Mouse (Mus musculus) cerebellum, adult 2 months (tissue): Measurements from ENCODE around the gene Ctdnep1. TPM values are rescaled to one million over a fixed set of nuclear protein-coding genes. Genes with fewer than 3 reads are reported as not detected.

ENCODE experiments used
- DNase-seq, 2 experiments: peaks; one replicate each; pipeline ENCODE4 v3.0.0; 2021
- H3K27ac ChIP-seq: fragments of 200-500 bp; 2 replicates; pipeline ENCODE4 v1.5.1; 2012; ENCODE audit warnings: low read length, control low read depth, inconsistent platforms; ENCODE audit not compliant: insufficient read depth
- H3K27me3 ChIP-seq: fragments of 200-500 bp; 2 replicates; pipeline ENCODE4 v1.6.1; 2012; ENCODE audit warnings: inconsistent platforms, mild to moderate bottlenecking, low read length, moderate library complexity; ENCODE audit not compliant: control insufficient read depth, insufficient read depth
- H3K4me1 ChIP-seq: fragments of 200-500 bp; 2 replicates; pipeline ENCODE4 v1.6.1; 2011; ENCODE audit warnings: low read length; ENCODE audit not compliant: control insufficient read depth, insufficient read depth
- H3K4me3 ChIP-seq: fragments of 200-500 bp; replicated peaks from 2 replicates; pipeline ENCODE3; 2011; ENCODE audit warnings: mild to moderate bottlenecking, low read depth, low read length, control low read depth; ENCODE audit not compliant: insufficient read depth
- CTCF ChIP-seq: fragments of 200-500 bp; IDR thresholded peaks from 2 replicates; pipeline ENCODE4 v1.5.1; 2011; ENCODE audit warnings: low read depth, mild to moderate bottlenecking, control low read depth, low read length, moderate library complexity, borderline replicate concordance; ENCODE audit not compliant: insufficient read depth
- POLR2A ChIP-seq: fragments of 200-500 bp; IDR thresholded peaks from 2 replicates; pipeline ENCODE4 v1.6.1; 2011; ENCODE audit warnings: low read length, control low read depth, borderline replicate concordance; ENCODE audit not compliant: insufficient read depth
- WGBS: fragments of 180-500 bp; shearing (Covaris S2); methylation state at CpG from one replicate; pipeline ENCODE4 v1.1.7; 2018; 5-methylcytosine and 5-hydroxymethylcytosine counted together
- polyA plus RNA-seq: library from polyadenylated mRNA; depleted of rRNA; stranded (reverse); fragments of >200 nt; gene quantifications from 2 replicates; pipeline ENCODE4 v1.2.3, GENCODE M21; 2012

The Ctdnep1 gene
- polyA plus RNA-seq, 1 experiment, result 108 TPM

DNA sequence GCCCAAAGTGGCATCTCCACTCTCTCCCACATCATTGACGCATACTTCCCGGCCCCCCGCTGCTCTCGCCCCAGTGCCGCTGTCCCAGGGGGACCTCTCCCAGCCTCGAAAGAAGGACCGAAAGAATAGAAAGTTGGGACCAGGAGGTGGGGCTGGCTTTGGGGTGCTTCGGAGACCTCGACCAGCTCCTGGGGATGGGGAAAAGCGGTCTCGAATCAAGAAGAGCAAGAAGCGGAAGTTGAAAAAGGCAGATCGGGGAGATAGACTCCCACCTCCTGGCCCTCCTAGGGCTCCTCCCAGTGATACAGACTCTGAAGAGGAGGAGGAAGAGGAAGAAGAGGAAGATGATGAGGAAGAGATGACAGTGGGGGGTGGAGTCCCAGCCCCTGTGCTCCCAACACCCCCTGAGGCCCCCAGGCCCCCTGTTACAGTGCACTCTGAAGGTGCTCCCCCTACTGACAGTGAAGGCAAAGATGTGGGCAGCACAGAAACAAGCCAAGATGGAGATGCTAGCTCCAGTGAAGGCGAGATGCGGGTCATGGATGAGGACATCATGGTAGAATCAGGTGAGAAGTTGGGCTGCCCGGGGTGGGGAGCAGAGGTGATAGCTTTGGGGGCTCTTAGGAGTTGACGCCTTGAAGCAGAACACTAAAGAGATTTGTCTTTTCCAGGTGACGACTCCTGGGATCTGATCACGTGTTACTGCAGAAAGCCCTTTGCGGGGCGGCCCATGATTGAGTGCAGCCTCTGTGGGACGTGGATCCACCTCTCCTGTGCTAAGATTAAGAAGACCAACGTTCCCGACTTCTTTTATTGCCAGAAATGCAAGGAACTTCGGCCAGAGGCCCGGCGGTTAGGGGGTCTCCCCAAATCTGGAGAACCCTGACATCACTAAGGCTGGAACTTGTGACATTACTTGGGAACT, 17.9 kb downstream of the Ctdnep1 start:
- H3K4me3 ChIP-seq, result no peak overlapping the region
- DNase-seq, result no peak
- TF ChIP-seq POLR2A, result no peak
- TF ChIP-seq CTCF, result no peak
- H3K4me1 ChIP-seq, result peaks cover 3% of the 10 kb centered on the region
- no peaks in the 10 kb centered on the region for H3K27me3 ChIP-seq
- no peak overlapping the region for H3K27ac ChIP-seq
- WGBS, result 89% methylated on average over 27 of the region's 27 CpGs

DNA sequence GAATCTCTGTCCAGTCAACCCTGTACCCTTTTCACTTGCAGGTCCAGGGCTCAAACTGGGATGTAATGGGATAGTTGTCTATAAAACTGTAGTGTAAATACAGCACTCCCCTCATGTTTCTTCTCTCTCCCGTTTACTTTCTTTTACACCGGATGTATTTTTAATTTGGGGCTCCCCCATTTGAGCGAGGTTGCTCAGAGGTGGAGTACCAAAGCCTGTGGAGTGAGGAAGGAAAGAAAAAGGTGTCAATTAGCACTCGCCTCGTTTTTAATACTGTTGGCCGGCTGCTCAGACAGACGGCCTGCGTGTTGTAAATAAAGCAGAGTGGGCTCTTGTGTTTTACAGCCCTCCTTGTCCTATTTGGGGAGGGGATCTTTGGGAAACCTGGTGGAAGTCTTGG, 18.7 kb downstream of the Ctdnep1 start:
- no peak for DNase-seq
- H3K27ac ChIP-seq, result peak overlapping the region; percentile 18; the same call in 1 of the 2 replicates
- TF ChIP-seq POLR2A (no peak), CTCF (no peak)
- 81% methylated on average over 8 of the region's 8 CpGs for WGBS
- H3K27me3 ChIP-seq, result no peaks in the 10 kb centered on the region
- peaks cover 3% of the 10 kb centered on the region for H3K4me1 ChIP-seq
- no peak overlapping the region for H3K4me3 ChIP-seq

DNA sequence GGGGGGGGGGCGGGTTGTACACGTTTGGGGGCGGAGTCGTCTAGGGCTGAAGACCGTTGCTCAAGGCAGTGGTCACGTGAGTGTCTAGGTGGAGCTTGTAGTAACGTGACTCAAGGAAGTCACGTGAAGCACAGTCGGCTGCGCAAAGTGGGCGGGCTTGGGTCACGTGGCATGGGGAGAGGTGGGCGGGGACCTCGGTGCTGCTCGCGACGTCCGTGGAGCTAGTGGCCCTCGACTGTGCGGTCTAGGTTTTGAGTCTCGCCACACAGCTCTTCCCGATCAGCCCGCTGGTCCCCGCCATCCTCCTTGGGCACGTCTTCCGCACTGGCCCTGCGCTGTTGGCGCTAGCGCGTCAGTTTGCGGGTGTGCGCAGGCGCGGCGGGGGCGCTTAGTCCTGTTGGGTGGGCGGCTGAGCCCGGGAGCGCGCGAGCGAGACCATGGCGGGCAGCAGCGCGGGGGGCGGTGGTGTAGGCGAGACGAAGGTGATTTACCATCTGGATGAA, 19.5 kb downstream of the Ctdnep1 start, which contains the start of gene Dvl2:
TSS of gene Dvl2 (plus strand) at position 200 of the 503 bp plus-strand sequence.
- H3K4me3 ChIP-seq, result peak within 1 kb of the TSS; percentile 96
- peak; percentile 87 to 92 for DNase-seq
- H3K27ac ChIP-seq, result peak within 1 kb of the TSS; percentile 78
- peak; percentile 79 for TF ChIP-seq POLR2A
- TF ChIP-seq CTCF, result no peak
- H3K27me3 ChIP-seq, result no peaks in the 10 kb centered on the region
- under 1% methylated on average over 48 of the region's 48 CpGs for WGBS
- peaks cover 3% of the 10 kb centered on the region for H3K4me1 ChIP-seq

DNA sequence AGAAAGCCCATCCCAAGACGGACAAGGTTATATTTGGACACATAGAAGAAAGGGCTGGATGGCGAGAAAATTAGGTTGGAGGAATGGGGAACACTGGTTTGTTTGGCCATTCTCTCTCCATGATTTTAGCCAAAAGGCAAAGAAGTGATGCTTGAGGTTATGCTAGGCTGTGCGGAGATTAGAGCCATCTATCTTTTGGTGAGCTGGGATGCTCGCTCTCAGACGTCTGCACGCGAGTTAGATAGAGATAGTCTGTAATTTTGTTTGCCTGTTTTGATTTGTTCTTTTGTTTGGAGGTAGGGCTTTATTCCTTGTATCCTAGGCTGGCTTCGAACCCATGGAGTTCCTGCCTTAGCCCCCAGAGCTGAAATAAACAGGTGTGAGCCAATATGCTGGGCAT, 20.2 kb downstream of the Ctdnep1 start:
- peak overlapping the region; percentile 96 for H3K4me3 ChIP-seq
- TF ChIP-seq CTCF, result no peak
- 6% methylated on average over 8 of the region's 8 CpGs for whole genome bisulfite sequencing
- no peaks in the 10 kb centered on the region for H3K27me3 ChIP-seq
- peaks cover 3% of the 10 kb centered on the region for H3K4me1 ChIP-seq
- DNase-seq, result no peak
- no peak overlapping the region; the same call in 1 of the 2 replicates for H3K27ac ChIP-seq

DNA sequence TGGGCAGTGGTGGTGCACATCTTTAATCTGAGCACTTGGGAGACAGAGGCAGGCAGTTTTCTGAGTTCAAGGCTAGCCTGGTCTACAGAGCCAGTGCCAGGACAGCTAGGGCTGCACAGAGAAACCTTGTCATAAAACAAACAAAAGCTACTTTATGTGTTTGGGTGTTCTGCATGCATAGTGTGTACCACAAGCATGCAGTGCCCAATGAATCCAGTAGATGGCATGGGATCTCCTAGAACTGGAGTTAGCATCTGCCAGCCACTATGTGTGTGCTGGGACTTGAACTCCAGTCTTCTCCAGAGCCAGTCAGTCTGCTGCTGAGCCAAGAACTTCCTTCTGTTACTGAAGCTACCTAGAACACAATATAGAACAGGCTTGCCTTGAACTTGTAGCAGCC, 20.9 kb downstream of the Ctdnep1 start:
- H3K4me3 ChIP-seq, result peak overlapping the region; percentile 96
- TF ChIP-seq POLR2A (no peak), CTCF (peak; percentile 25; the same call in 1 of the 2 replicates)

DNA sequence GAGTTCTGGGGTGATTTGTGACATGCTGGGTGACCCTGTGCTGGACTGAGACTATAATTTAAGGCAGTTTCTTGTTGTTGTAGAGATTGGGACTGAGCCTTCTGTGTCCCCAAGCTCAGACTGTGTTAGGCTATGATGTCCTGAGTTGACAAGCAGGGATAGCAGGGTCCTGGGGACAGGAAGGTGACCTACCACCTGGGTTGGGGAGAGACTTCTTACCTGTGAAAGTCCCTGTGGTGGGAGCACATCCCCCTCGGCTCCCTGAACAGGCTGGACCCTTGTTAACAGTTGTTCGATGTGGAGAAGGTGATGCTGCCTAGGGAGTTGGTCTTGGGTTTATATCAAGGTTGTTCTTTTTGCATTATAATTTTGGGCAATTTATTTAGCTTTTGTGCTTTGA, 21.5 kb downstream of the Ctdnep1 start:
- no peak for DNase-seq
- Histone ChIP-seq H3K27ac (no peak overlapping the region), H3K4me1 (peaks cover 3% of the 10 kb centered on the region), H3K27me3 (no peaks in the 10 kb centered on the region), H3K4me3 (peak overlapping the region; percentile 15)
- TF ChIP-seq CTCF, result no peak
- TF ChIP-seq POLR2A, result no peak
- 76% methylated on average over 2 of the region's 2 CpGs for WGBS

More for the DNA sequence above, 20.9 kb downstream of the Ctdnep1 start:
- H3K27ac ChIP-seq, result no peak overlapping the region
- no peak for DNase-seq
- H3K27me3 ChIP-seq, result no peaks in the 10 kb centered on the region
- H3K4me1 ChIP-seq, result peaks cover 3% of the 10 kb centered on the region

DNA sequence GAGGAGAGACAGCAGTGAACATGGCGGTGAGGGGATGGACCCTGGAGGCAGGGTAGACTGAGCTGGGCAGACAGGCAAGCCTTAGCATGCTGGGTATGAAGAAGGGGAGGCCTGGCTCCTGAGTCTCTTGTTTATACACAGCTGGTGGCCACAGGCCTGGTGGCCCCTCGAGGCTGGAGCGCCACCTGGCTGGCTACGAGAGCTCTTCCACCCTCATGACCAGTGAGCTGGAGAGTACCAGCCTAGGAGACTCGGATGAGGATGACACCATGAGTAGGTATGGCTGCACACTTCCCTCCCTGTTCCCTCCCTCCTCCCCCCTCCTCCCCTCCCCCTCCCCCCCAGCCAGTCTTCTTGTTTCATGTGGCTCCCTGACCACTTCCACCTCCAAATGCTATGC, 24.6 kb downstream of the Ctdnep1 start:
- peaks cover 3% of the 10 kb centered on the region for H3K4me1 ChIP-seq
- H3K4me3 ChIP-seq, result no peak overlapping the region
- H3K27me3 ChIP-seq, result no peaks in the 10 kb centered on the region
- TF ChIP-seq CTCF (peak; percentile 20), POLR2A (no peak)
- DNase-seq, result no peak
- H3K27ac ChIP-seq, result no peak overlapping the region
- 33% methylated on average over 5 of the region's 5 CpGs for WGBS

DNA sequence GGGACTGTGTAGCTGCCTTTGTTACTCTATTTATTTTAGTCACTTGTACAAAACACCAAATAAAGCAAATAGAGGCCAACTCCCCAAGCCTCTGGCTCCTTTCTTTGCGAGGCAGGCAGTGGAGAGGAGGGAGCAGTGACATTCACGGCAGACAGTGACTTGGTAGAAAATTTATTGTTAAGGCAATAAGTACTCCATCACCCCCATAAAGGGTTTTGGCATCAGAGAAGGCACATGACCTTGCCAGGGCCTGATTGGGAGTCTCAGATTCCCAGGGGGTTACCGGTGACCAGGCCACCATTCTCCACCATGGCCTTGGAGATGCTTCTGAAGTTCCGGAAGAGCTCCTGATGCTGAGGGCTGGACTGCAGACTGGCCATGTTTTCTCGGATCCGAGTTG, 29.1 kb downstream of the Ctdnep1 start:
- no peak for DNase-seq
- Histone ChIP-seq H3K27ac (no peak overlapping the region), H3K4me3 (no peak overlapping the region), H3K27me3 (no peaks in the 10 kb centered on the region), H3K4me1 (peaks cover 2% of the 10 kb centered on the region; the same call in 1 of the 2 replicates)
- TF ChIP-seq CTCF, result no peak
- no peak for TF ChIP-seq POLR2A
- WGBS, result 81% methylated on average over 6 of the region's 6 CpGs
